Mouse (Mus musculus): ENCODE measurements around the gene Slc35b3.

Gene Slc35b3

GRCm38 (mm10) chr13:38938433-38938832 lies 22.2 kb downstream of the Slc35b3 start:
- no peak for DNase-seq (ENCODE audit: low spot score in 2 of 2)

GRCm38 (mm10) chr13:38936860-38937471 lies 23.7 kb downstream of the Slc35b3 start:
- no peak for DNase-seq (ENCODE audit: low spot score in 2 of 2)

GRCm38 (mm10) chr13:38935856-38936446 lies 24.7 kb downstream of the Slc35b3 start:
- no peak for DNase-seq (ENCODE audit: low spot score in 2 of 2)

- no peak for DNase-seq (ENCODE audit: low spot score in 2 of 2)
Observed at GRCm38 (mm10) chr13:38929843-38930578, 30.7 kb downstream of the Slc35b3 start.

GRCm38 (mm10) chr13:38922676-38923075 lies 38.0 kb downstream of the Slc35b3 start:
- no peak for DNase-seq (ENCODE audit: low spot score in 2 of 2)

- no peak for DNase-seq (ENCODE audit: low spot score in 2 of 2)
Observed at GRCm38 (mm10) chr13:38921306-38921705, 39.4 kb downstream of the Slc35b3 start.

- no peak for DNase-seq (ENCODE audit: low spot score in 2 of 2)
Observed at GRCm38 (mm10) chr13:38918188-38918885, 42.3 kb downstream of the Slc35b3 start.

- no peak for DNase-seq (ENCODE audit: low spot score in 2 of 2)
Observed at GRCm38 (mm10) chr13:38917556-38917955, 43.1 kb downstream of the Slc35b3 start.

- no peak for DNase-seq (ENCODE audit: low spot score in 2 of 2)
Observed at GRCm38 (mm10) chr13:38914771-38915170, 45.9 kb downstream of the Slc35b3 start.

- no peak for DNase-seq (ENCODE audit: low spot score in 2 of 2)
Observed at GRCm38 (mm10) chr13:38892364-38892763, 68.3 kb downstream of the Slc35b3 start.
